Mouse (Mus musculus) left cerebral cortex, postnatal 36 days (tissue): ENCODE data around the gene Slc22a12. TPM values are rescaled to one million over a fixed set of nuclear protein-coding genes. Genes with fewer than 3 reads are reported as not detected.

Source experiments
- DNase-seq, 2 experiments: peaks; one replicate each; pipeline ENCODE4 v3.0.0; 2021 to 2022; ENCODE audit warnings: low spot score in 2 of 2, mixed read lengths in 1 of 2
- intact Hi-C: fragments of 180-260 bp; cut with DNase I; formaldehyde crosslinking; loops from one replicate; pipeline ENCODE4 v1.15.1; 2025
- microRNA-seq: library from miRNA; unstranded; fragments of <30 nt; microRNA quantifications from one replicate; pipeline ENCODE4 v1.2.0, GENCODE M21; 2022
- total RNA-seq, 2 experiments: library from RNA; stranded (reverse); gene quantifications; 2 replicates each; pipeline ENCODE4 v1.2.3; 2021

Slc22a12 gene
- total RNA-seq, 2 experiments from 2014 or later = 0.25 to 0.50 TPM

GRCm38 (mm10) chr19:6498350-6499131, 44.3 kb downstream of the Slc22a12 start:
- no peak for DNase-seq

DNA sequence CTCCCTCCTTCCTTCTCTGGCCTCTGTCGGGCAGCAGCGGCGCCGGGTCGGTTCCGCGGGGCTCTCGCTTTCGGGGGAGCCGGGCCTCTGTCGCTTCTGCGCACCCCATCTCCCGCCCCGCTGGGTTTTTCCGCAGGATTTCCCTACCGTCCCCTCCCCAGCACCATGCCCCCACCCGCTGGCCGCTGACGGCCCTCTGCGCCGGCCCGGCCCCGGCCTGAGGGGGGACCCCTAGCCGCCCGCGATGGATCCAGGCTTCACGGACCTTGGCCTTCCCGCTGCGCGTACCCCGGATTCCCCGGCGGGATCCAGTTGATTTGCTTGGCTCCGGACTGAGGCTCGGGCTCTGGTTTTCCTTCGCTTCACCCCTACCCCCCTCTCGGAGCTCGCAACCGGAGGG, 45.0 kb downstream of the Slc22a12 start:
- no peak for DNase-seq
- intact Hi-C loops = loop anchor here (5.0 to 10.0 kb wide), 2 partner anchors 34 to 437 kb away; partner anchors contain the start of gene Kcnk4

More at GRCm38 (mm10) chr19:6498350-6499131, 44.3 kb downstream of the Slc22a12 start:
- intact Hi-C loops = loop anchor here (5.0 to 10.0 kb wide), 2 partner anchors 34 to 436 kb away; partner anchors contain the start of gene Kcnk4

DNA sequence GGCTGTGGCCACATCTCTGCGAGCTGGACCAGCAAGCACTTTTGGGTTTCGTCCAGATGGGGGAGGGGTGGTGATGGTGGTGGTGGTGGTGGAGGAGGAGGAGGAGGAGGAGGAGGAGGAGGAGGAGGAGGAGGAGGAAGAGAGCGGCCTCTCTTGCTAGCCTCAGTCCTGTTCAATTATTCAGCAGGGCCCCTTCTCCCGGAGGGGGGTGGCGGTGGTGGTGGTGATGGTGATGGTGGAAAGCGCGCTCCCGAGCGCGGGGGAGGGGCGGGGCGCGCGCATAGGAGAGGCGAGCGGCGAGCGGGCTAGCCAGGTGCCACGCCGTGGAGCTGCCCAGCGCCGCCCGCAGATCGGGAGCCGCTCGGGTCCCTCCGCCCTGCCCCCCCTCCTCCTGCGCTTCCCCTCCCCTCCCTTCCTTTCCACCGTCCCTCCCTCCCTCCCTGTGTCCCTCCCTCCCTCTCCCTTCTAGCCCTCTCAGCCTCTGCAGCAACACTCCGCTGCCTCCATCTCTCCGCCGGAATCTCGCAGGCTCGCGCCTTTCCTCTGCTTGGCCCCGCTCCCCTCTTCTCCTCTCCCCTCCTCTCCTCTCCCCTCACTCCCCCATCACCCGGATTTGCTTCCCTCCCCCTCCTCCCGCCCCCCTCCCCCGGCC, 45.6 kb downstream of the Slc22a12 start:
- intact Hi-C loops = loop anchor here (5.0 to 10.0 kb wide), 2 partner anchors 35 to 438 kb away; partner anchors contain the start of gene Kcnk4
- peak; percentile 74 to 83 for DNase-seq

DNA sequence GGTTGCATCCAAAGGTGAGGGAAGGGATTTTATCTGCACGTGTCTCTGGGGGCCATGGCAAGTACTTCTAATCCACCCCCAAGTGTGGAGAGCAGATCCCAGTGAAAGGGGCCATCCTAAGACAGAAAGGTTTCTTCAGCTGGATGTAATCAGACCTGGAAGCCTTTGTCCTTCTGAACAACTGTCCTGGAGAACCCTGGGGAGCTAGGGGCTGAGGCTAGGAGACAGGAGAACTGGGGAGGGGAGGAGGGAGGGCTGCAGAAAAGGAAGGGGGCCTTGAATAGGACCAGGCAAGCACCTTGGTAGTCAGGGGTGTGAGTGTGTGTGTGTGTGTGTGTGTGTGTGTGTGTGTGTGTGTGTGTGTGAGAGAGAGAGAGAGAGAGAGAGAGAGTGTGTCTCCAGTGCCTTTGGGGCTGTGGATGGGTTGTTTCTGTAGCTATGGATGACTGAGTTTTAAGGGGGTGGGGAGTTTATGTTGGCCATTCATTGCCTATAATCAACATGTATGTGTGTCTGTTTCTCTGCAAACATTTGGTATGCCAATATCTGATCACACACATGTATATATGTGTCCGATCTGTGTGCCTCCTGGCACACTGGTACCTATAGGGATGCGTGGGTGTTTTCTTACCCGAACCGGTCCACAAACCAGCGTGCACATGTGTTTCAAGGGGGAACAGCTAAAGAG, 46.2 kb downstream of the Slc22a12 start:
- no peak for DNase-seq
- intact Hi-C loops = loop anchor here (5.0 to 10.0 kb wide), 2 partner anchors 36 to 438 kb away; partner anchors contain the start of gene Kcnk4

DNA sequence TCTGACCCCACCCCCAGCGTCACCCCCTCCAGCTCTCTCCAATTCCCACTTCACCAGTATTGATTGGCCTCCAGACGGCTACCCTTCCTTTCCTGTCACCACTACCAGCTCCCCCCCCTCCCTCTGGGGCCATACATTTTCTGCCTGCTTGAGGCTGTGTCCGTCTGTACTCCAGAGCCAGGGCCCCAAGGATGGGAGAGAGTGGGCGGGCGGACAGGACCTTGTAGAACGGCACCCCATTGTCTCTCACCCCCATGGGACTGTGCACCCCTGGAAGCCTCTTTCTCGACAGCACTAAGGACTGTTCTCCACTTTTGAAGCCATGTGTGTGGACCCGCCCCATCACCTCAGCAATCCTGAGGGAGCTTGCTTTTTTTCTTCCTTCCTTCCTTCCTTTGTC, 47.1 kb downstream of the Slc22a12 start:
- no peak for DNase-seq
- intact Hi-C loops = loop anchor here (5.0 to 10.0 kb wide), 2 partner anchors 37 to 439 kb away; partner anchors contain the start of gene Kcnk4

DNA sequence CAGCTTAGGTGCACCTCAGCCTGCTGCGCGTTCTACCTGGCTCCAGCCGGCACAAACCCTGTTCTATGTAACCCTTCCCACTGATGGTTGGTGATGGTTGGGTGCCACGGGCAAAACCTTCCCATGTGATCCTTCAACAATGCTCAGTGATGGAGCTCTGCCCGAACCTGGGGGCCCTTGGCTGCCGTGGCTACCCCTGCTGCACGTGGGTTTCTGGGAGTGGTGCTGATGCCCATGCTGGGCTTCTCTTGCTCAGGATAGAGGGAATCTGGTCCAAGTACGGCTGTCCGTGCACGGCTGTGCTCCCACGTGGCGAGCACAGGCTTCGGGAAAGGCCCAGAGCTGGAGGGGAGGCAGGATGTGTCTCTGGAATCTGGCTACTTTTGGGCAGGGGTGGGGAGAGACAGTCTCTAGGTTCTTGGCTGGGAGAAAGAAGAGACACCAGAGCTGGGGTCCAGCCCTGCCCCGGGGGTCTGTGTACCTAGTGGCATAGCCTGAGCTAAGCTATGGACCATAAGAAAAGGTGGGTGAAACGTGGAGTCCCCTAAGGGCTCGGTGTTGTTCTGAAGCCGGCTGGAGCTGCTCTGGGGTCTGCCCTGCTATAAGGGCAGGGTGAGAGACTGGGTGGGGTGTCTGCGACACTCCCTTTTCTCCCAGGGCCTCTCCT, 48.2 kb downstream of the Slc22a12 start:
- intact Hi-C loops = loop anchor here (5.0 to 10.0 kb wide), 2 partner anchors 38 to 440 kb away; partner anchors contain the start of gene Kcnk4
- no peak for DNase-seq

DNA sequence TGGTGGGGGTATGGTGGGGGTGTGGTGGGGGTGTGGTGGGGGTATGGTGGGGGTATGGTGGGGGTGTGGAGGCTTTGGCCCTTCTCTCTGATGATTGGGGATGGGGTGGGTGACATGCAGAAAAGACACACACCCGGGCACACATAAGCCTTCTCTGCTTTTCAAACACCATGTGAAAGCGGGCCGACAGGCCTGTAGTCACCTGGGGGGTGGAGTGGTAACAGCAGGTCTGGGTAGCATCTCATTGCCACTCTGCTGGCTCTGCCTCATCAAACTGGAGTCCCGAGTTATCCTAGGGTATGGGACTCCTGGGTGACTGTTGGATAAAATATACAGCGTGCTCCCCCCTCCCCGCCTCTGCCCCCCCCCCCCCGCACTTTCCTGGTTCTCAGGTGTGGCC, 48.8 kb downstream of the Slc22a12 start:
- no peak for DNase-seq
- intact Hi-C loops = loop anchor here (10.0 kb wide), 1 partner anchor 441 kb away; the partner anchor contains the start of gene Kcnk4

GRCm38 (mm10) chr19:6493219-6493618, 49.6 kb downstream of the Slc22a12 start:
- intact Hi-C loops = loop anchor here (10.0 kb wide), 1 partner anchor 442 kb away; the partner anchor contains the start of gene Kcnk4

GRCm38 (mm10) chr19:6492124-6492523, 50.7 kb downstream of the Slc22a12 start:
- intact Hi-C loops = loop anchor here (10.0 kb wide), 1 partner anchor 443 kb away; the partner anchor contains the start of gene Kcnk4
- DNase-seq = peak; percentile 80 to 81

More at GRCm38 (mm10) chr19:6493219-6493618, 49.6 kb downstream of the Slc22a12 start:
- no peak for DNase-seq

DNA sequence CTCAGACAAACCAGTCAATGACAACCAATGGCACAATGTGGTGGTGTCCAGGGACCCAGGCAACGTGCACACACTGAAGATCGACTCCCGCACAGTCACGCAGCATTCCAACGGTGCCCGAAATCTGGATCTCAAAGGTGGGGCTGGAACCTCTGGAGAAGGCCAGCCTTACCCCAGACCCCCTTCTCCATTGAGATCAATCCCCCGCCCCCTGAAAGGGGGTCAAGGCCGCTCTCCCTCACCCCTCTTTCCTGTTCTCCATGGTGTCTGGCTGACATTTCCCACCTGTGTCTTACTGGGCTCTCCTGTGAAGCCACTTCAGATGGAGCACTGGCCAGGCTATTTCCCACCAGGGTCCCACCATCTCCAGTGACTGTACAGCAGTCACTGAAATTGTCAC, 51.3 kb downstream of the Slc22a12 start:
- intact Hi-C loops = loop anchor here (10.0 kb wide), 1 partner anchor 443 kb away; the partner anchor contains the start of gene Kcnk4
- no peak for DNase-seq

- peak; percentile 82 to 86 for DNase-seq
- intact Hi-C loops = loop anchor here (1.0 to 2.0 kb wide), 2 partner anchors 88 to 174 kb away; no protein-coding TSS in a partner anchor
These were observed 53.8 kb downstream of the Slc22a12 start for GRCm38 (mm10) chr19:6489030-6489429.

Small RNAs within 50 kb of the gene (microRNA-seq; reads per million reads assigned to microRNA genes)
- gene Gm26460 = not detected

Other genes with a start within 250 kb of the Slc22a12 start
- 1 to 10 TPM; 3.3 to 3.4 TPM for gene Cdc42bpg, start 236.6 kb downstream of the Slc22a12 start, total RNA-seq
- 10 to 100 TPM; 67.5 to 73.7 TPM for gene Men1, start 208.1 kb downstream of the Slc22a12 start, total RNA-seq
- 100 to 1,000 TPM in 1 of 2 experiments, 10 to 100 TPM in 1; 93.5 to 107 TPM for gene Map4k2, start 201.9 kb downstream of the Slc22a12 start, total RNA-seq
- gene Sf1, start 179.3 kb downstream of the Slc22a12 start, total RNA-seq = 100 to 1,000 TPM; 158 to 227 TPM
- 10 to 100 TPM; 29.2 to 33.3 TPM for gene Pygm, start 158.6 kb downstream of the Slc22a12 start, total RNA-seq
- 10 to 100 TPM; 47.5 to 72.6 TPM for gene Rasgrp2, start 143.7 kb downstream of the Slc22a12 start, total RNA-seq
- gene Nrxn2, start 124.3 kb downstream of the Slc22a12 start, total RNA-seq = 100 to 1,000 TPM; 635 to 658 TPM